Mouse (Mus musculus) neural tube, embryonic 14.5 days (tissue): ENCODE results near the gene Tank. TPM values are rescaled to one million over a fixed set of nuclear protein-coding genes. Genes with fewer than 3 reads are reported as not detected.

Experiments
- polyA plus RNA-seq: library from polyadenylated mRNA; unstranded; fragments of >200 nt; fragmentation: Nextera tagmentation; extraction: Ambion mirVana; gene quantifications from 2 replicates; pipeline ENCODE4 v1.2.1, GENCODE M21; 2014

Tank gene
- polyA plus RNA-seq, 1 experiment from 2014 or later = 30.7 TPM

Other genes starting within 250 kb of the Tank start
- gene Psmd14, start 133.1 kb downstream of the Tank start, polyA plus RNA-seq = 222 and 226 TPM in 2 replicates
- gene Tbr1, start 224.3 kb downstream of the Tank start, polyA plus RNA-seq = 0.16 and 0.19 TPM in 2 replicates